Mouse (Mus musculus): ENCODE measurements at regions not wholly inside any gene's neighbourhood (a gene's known extent, or its start where the extent isn't known, plus 50 kb on each side); places are given as distances from the start of the nearest gene placed in this dataset.

GRCm38 (mm10) chr1:105117888-105118287 is 238.6 kb downstream of the Rnf152 start:
- TF ChIP-seq CTCF (IDR thresholded peaks at IDR 0.05; ENCODE audit: low read depth) (no peak), EP300 (IDR thresholded peaks at IDR 0.05; ENCODE audit: low read depth) (no peak)
- H3K9ac ChIP-seq (replicated peaks; ENCODE audit: low read depth, low read length), result no peak overlapping the region; the same call in 1 of the 2 replicates
- no peaks in the 10 kb centered on the region for H3K9me3 ChIP-seq (replicated peaks; ENCODE audit: control insufficient read depth, low read length)
- no peaks in the 10 kb centered on the region for H3K36me3 ChIP-seq (replicated peaks; ENCODE audit: control insufficient read depth, insufficient read depth, low read length)
- WGBS, result 58% methylated on average over 2 of the region's 2 CpGs
- no peak for DNase-seq (ENCODE audit: low spot score)
- H3K4me3 ChIP-seq (ENCODE audit: low read depth, low read length), result no peak overlapping the region
- H3K4me2 ChIP-seq (ENCODE audit: low read depth, low read length), result no peak overlapping the region
- 0 out of 2 replicates have a peak, but pooled peaks cover 5% of the 10 kb centered on the region for H3K4me1 ChIP-seq (ENCODE audit: control insufficient read depth, insufficient read depth)
- H3K27ac ChIP-seq (ENCODE audit: low read depth), result peak overlapping the region; percentile 72
- H3K27me3 ChIP-seq (ENCODE audit: control insufficient read depth, insufficient read depth, low read length), result no peaks in the 10 kb centered on the region
- no peak for ATAC-seq (ENCODE audit: insufficient read depth, low read depth)

- no peaks in the 10 kb centered on the region for H3K9me3 ChIP-seq (replicated peaks; ENCODE audit: control insufficient read depth, low read length)
- 85% methylated on average over 3 of the region's 3 CpGs for WGBS
- no peaks in the 10 kb centered on the region for H3K36me3 ChIP-seq (replicated peaks; ENCODE audit: control insufficient read depth, insufficient read depth, low read length)
- no peak overlapping the region for H3K9ac ChIP-seq (replicated peaks; ENCODE audit: low read depth, low read length)
- TF ChIP-seq CTCF (IDR thresholded peaks at IDR 0.05; ENCODE audit: low read depth), result no peak
- no peak for TF ChIP-seq EP300 (IDR thresholded peaks at IDR 0.05; ENCODE audit: low read depth)
- H3K4me2 ChIP-seq (ENCODE audit: low read depth, low read length), result no peak overlapping the region
- H3K4me3 ChIP-seq (ENCODE audit: low read depth, low read length), result no peak overlapping the region
- no peaks in the 10 kb centered on the region for H3K27me3 ChIP-seq (ENCODE audit: control insufficient read depth, insufficient read depth, low read length)
- DNase-seq (ENCODE audit: low spot score), result no peak
- H3K27ac ChIP-seq (ENCODE audit: low read depth), result no peak overlapping the region
- no peak for ATAC-seq (ENCODE audit: insufficient read depth, low read depth)
- H3K4me1 ChIP-seq (ENCODE audit: control insufficient read depth, insufficient read depth), result 0 out of 2 replicates have a peak, but pooled peaks cover 5% of the 10 kb centered on the region
These were observed 240.3 kb downstream of the Rnf152 start for GRCm38 (mm10) chr1:105116231-105116630.

- 0 out of 2 replicates have a peak, but pooled peaks cover 5% of the 10 kb centered on the region for H3K4me1 ChIP-seq (ENCODE audit: control insufficient read depth, insufficient read depth)
These were observed 241.1 kb downstream of the Rnf152 start for GRCm38 (mm10) chr1:105115391-105115790.

GRCm38 (mm10) chr1:105114835-105115234 is 241.7 kb downstream of the Rnf152 start:
- H3K27ac ChIP-seq (ENCODE audit: low read depth), result no peak overlapping the region
- 92% methylated on average over 3 of the region's 3 CpGs for WGBS
- ATAC-seq (ENCODE audit: insufficient read depth, low read depth) (no peak), DNase-seq (ENCODE audit: low spot score) (no peak)
- 0 out of 2 replicates have a peak, but pooled peaks cover 5% of the 10 kb centered on the region for H3K4me1 ChIP-seq (ENCODE audit: control insufficient read depth, insufficient read depth)
- TF ChIP-seq CTCF (IDR thresholded peaks at IDR 0.05; ENCODE audit: low read depth), result no peak
- no peak for TF ChIP-seq EP300 (IDR thresholded peaks at IDR 0.05; ENCODE audit: low read depth)
- H3K9me3 ChIP-seq (replicated peaks; ENCODE audit: control insufficient read depth, low read length), result no peaks in the 10 kb centered on the region
- H3K4me2 ChIP-seq (ENCODE audit: low read depth, low read length), result no peak overlapping the region
- H3K36me3 ChIP-seq (replicated peaks; ENCODE audit: control insufficient read depth, insufficient read depth, low read length), result no peaks in the 10 kb centered on the region
- H3K27me3 ChIP-seq (ENCODE audit: control insufficient read depth, insufficient read depth, low read length), result no peaks in the 10 kb centered on the region
- no peak overlapping the region for H3K9ac ChIP-seq (replicated peaks; ENCODE audit: low read depth, low read length)
- H3K4me3 ChIP-seq (ENCODE audit: low read depth, low read length), result no peak overlapping the region

More at GRCm38 (mm10) chr1:105115391-105115790, 241.1 kb downstream of the Rnf152 start:
- Histone ChIP-seq H3K4me3 (ENCODE audit: low read depth, low read length) (no peak overlapping the region), H3K27ac (ENCODE audit: low read depth) (no peak overlapping the region), H3K9me3 (replicated peaks; ENCODE audit: control insufficient read depth, low read length) (no peaks in the 10 kb centered on the region), H3K9ac (replicated peaks; ENCODE audit: low read depth, low read length) (no peak overlapping the region), H3K36me3 (replicated peaks; ENCODE audit: control insufficient read depth, insufficient read depth, low read length) (no peaks in the 10 kb centered on the region), H3K27me3 (ENCODE audit: control insufficient read depth, insufficient read depth, low read length) (no peaks in the 10 kb centered on the region), H3K4me2 (ENCODE audit: low read depth, low read length) (no peak overlapping the region)
- DNase-seq (ENCODE audit: low spot score) (no peak), ATAC-seq (ENCODE audit: insufficient read depth, low read depth) (no peak)
- WGBS, result 91% methylated on average over 6 of the region's 6 CpGs
- TF ChIP-seq EP300 (IDR thresholded peaks at IDR 0.05; ENCODE audit: low read depth), result no peak
- TF ChIP-seq CTCF (IDR thresholded peaks at IDR 0.05; ENCODE audit: low read depth), result no peak

GRCm38 (mm10) chr1:105112762-105113525 is 243.6 kb downstream of the Rnf152 start:
- Histone ChIP-seq H3K9me3 (replicated peaks; ENCODE audit: control insufficient read depth, low read length) (no peaks in the 10 kb centered on the region), H3K4me1 (ENCODE audit: control insufficient read depth, insufficient read depth) (0 out of 2 replicates have a peak, but pooled peaks cover 3% of the 10 kb centered on the region), H3K4me2 (ENCODE audit: low read depth, low read length) (no peak overlapping the region), H3K4me3 (ENCODE audit: low read depth, low read length) (no peak overlapping the region), H3K27me3 (ENCODE audit: control insufficient read depth, insufficient read depth, low read length) (no peaks in the 10 kb centered on the region), H3K36me3 (replicated peaks; ENCODE audit: control insufficient read depth, insufficient read depth, low read length) (no peaks in the 10 kb centered on the region), H3K9ac (replicated peaks; ENCODE audit: low read depth, low read length) (no peak overlapping the region), H3K27ac (ENCODE audit: low read depth) (no peak overlapping the region)
- 56% methylated on average over 1 of the region's 1 CpGs for WGBS
- DNase-seq (ENCODE audit: low spot score), result no peak
- TF ChIP-seq CTCF (IDR thresholded peaks at IDR 0.05; ENCODE audit: low read depth) (no peak), EP300 (IDR thresholded peaks at IDR 0.05; ENCODE audit: low read depth) (no peak)
- no peak for ATAC-seq (ENCODE audit: insufficient read depth, low read depth)
